Mouse (Mus musculus) megakaryocyte, adult 5-6 weeks (primary cell): ENCODE measurements around the gene Smad3. TPM values are rescaled to one million over a fixed set of nuclear protein-coding genes. Genes with fewer than 3 reads are reported as not detected.

Source experiments
- ATAC-seq: 2 replicates; pipeline ENCODE4 v1.8.0; 2016; ENCODE audit warnings: mild to moderate bottlenecking, inconsistent platforms; ENCODE audit not compliant: poor library complexity, severe bottlenecking
- total RNA-seq, 2 experiments: library from RNA; stranded (forward) in 1 of 2; stranded (reverse) in 1 of 2; fragments of 153-499, 151-499 nt in 1 of 2; fragments of 221-1000, 200-1000 nt in 1 of 2; gene quantifications; 2 replicates each; pipeline versions ENCODE4 v1.2.3 to v1.2.4; 2015 to 2017

Gene Smad3
- total RNA-seq (2015) (9.1 and 15.0 TPM in 2 replicates), total RNA-seq (2017) (9.7 and 12.7 TPM in 2 replicates)

DNA sequence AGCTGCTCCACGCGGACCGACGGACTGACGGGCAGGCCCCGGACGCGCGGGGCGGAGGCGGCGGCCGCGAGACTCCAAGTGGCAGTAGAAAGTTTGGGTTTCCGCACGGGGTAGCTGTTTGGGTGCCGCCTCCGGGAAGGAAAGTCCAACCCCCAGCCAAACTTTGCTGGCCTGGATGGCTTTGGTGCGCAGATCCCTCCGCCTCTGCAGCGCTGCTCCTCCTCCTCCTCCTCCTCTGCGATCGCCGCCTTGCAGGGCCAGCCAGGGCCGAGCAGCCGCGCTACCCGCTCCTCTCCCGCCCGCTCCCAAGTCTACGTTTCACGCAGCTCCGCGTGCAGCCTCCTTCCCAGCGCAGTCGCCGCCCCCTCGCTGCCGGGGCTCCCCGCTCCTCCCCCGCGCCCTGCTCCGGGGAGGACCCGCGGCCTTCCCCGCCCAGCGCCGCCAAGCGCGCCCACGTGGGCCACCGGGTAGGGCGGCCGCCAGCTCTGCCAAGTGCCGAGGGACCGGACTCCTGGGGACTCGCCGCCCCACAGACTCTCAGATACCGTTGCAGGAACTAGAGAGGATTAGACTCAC, at the start of gene Smad3:
Gene Smad3 (minus strand): TSS at position 130 of the 576 bp plus-strand sequence.
- ATAC-seq = peak; percentile 79

DNA sequence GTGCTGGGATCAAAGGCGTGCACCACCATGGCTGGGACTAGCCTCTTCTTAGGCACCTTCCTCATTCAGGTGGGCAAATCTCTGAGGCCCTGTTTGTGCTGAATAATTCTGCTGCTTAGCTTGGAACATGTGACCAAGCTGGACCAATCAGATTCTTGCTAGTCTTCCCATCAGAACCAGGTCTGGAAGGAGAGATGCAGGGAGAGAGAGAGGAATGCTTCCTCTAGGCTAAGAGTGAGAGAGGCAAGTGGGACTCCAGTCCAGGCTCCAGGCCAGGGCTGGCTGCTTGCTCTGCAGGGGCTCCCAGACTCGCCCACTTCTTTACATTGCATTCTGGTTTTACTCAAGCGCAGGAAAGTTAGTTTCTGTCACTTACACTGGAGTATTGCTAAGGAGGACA, 47.1 kb upstream of the Smad3 start:
- no peak; the same call in 1 of the 2 replicates for ATAC-seq

DNA sequence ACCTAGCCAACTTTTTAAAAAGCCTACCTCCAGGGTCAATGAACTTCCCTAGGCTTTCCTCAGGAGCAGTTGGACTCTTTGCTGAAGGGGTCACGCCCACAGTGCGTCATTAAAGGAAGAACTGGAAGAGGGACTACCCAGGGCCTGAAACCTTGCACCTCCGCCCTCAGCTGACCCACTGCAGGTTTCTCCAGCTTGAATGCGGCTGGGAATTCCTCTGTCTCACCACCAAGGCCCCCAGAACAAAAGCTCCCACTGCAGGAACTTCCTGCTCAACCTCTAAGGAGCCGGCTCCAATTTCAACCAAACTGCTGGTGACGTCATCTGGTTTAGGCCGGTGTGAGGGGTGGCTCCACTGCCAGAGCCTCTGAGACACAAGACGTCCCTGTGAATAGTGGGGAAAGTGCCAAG, 45.4 kb upstream of the Smad3 start:
- ATAC-seq = no peak

DNA sequence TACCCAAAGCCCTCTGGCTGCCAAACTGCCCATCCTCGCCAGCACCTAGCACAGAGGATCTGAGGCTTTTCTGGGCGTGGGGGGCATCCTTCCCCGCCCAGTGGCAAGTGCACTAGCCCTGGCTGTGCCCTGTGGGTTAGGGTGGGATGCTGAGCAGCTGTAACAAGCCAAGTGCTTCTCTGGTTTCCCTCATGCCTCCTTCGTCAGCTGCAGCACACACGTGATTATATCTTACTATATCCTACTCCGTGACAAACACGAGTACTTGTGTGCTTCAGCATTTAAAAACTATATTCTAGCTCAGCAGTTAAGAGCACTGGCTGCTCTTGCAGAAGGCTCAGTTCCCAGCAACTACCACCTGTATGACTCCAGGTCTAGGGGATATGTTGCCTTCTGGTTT, 44.7 kb upstream of the Smad3 start:
- no peak for ATAC-seq

DNA sequence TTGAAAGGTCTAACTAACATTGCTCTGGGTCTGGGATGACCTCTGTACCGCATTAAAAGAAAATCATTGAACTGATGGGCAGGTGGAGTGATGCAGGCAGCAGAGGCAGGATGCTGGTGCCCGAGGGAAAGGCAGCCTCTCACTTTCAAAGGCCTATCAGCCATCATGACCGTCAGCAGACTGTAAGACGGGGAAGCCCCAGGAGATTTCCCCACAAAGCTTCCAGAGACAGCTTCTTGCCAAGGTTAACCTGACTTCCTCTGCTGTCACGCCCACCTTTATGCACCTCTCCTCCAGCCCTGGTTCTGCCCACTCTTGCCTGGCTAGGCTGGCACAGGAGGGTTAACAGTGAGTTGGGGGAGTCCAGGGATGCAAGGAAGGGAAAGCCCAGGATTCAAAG, 44.3 kb upstream of the Smad3 start:
- ATAC-seq = no peak

DNA sequence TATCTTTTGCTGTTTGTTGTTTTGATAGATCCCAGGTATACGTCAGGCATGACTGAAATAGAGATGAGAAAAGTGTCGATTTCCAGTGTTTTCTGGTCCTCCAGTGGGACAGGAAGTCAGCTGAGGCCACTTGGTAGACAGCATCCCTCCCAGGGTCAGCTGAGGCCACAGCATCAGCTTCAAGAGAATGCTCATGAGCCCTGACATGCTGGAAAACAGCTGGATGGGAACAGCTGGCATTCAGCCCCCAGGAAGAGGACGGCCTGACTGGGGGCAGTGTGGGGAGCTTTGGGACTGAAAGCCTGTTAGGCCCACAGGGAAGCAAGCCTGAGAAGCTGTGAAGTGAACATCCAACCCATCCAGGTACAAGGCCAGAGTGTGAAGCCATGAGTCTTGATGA, 38.6 kb upstream of the Smad3 start:
- no peak for ATAC-seq

DNA sequence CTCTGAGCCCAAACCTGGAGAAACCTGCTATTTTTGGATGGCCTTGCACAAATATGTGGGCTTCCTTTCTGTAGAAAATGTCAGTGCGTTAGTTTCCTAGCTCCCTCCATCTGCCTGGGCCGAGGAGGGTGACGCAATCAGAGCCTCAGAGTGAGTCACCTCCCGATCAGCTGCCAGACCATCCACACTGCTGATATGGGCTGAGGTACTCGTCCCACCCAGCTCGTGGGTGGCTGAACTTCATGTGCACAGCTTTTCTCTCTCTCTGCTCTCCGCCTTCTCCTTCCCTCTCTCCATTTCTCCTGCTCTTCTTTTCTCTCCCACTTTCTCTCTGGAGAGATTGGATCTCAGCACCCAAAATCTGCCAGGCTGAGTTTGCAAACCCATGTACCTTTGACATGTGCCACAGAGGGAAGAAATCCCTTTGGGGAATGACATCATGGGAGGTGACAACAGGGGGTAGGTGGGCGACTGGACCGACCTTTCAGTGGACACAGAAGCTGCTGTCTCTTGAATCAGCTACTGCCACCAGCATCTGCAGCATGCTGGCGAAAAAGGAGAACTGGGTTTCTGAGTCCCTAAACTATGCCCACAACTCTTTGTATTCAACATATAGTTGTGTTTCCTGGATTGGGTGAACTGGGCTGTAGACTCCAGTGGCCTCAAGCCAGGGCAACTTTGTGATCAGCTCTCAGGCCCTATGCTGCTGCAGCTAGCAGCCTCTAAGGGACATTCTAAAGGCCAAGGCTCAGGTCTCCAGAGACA, 36.1 kb upstream of the Smad3 start:
- peak; percentile 97 for ATAC-seq

DNA sequence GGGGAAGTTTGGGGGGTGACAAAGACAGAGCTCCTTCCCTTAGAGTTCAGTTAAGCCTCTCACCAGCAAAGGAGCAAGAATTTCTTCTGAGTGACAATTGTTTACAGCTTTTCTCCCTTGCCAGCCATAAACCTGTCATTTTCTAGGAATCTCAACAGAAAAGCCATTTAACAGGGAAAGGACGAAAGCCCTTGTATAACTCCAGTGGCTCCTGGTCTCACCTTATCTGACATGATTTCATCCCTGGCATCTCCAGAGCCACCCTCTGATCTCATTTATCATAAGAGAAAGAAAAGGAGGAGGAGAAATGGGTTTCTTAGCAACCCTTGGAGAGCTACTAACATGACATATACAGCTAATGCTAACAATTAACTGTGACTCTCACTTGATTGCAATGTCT, 33.9 kb upstream of the Smad3 start:
- ATAC-seq = no peak

DNA sequence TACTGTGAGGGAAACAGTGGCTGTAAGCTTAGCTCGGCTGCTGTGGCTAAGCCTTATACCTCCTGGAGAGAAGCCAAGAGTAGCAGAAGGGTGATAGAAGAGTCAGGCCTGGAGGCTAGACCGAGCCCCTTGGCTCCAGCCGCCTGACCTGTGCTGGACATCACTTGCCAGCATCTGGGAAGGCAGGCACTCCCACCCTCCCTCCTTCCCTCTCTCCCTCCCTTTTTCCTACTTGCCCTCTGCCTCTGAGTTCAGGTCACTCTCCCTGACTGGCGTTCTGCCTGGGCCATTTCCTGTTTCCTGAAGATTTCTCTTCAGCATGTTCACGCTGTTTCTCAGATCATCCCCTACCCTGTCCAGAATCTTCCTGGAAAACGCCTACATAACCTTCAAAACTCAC, 33.5 kb upstream of the Smad3 start:
- no peak for ATAC-seq

DNA sequence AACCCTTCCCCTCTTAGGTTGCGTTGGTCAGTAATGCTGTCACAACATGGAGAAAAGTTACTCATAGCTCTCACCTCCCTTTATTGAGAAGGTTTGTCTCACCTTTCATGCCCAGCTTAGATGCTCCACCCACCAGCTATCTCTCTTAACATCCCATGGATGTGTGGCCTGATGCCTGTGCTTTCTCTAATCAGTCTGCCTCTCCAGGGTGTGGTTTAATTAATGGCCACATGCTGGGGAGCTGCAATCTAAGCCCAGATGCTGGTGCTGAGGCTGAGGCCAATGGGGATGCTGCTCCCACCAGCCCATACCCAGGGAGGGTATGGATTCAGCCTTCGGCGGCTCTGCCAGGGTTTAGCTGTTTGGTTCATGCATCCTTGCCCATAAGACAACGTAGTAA, 32.4 kb upstream of the Smad3 start:
- ATAC-seq = no peak

DNA sequence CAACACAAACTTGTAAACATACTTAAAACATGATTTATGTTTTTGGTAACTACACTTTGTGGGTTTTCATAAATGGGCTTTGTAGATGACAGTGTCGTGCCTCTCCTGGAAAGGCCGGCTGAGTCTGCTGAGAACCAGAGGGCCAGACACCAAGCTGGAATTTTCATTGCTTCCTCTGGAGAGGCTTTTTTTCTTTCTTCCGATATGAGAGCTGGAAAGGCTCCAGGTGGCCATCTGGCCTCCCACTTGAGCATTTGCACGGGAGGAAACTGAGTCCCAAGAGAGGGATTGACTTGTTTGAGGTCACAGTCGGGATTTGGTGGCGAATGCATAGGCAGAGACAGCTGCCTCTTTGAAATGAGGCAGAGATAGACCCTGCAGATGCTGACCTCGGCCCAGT, 31.6 kb upstream of the Smad3 start:
- ATAC-seq = no peak

DNA sequence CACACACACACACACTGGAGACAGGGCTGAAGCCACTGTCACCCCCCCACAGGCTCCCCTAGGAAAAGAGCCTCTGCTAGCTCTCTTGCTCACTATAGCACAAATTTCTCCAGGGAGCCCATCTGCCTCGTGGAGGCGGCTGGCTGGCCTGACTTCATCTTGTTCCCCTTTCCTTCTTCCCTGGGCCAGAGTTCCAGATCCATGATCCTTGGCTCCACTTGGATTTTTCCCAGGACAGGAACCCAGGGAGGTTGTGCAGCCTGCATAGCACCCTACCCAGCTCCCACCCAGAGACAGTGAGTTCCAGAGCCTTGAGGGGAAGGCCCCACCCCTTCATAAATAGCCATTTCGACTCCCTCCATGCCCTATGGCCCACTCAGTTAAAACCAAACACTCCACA, 29.8 kb upstream of the Smad3 start:
- ATAC-seq = no peak

DNA sequence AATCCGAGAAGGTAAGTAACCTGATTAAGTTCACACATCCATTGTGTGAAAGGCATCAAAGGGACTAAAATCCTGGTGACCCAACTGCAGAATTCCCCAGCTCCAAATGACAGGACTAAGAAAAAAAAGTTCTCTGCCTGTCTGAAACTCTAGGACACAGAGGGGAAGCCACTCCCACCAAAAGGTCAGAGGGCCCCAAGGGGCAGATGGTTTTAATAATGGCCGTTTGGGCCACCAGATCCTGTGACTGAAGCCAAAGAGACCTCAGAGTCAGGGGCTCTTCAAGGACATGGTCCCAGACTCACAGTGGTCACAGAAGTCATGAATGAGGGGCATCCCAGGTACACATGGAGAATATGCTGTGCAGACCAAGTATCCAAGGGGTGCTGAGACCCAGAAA, 29.3 kb upstream of the Smad3 start:
- ATAC-seq = no peak

DNA sequence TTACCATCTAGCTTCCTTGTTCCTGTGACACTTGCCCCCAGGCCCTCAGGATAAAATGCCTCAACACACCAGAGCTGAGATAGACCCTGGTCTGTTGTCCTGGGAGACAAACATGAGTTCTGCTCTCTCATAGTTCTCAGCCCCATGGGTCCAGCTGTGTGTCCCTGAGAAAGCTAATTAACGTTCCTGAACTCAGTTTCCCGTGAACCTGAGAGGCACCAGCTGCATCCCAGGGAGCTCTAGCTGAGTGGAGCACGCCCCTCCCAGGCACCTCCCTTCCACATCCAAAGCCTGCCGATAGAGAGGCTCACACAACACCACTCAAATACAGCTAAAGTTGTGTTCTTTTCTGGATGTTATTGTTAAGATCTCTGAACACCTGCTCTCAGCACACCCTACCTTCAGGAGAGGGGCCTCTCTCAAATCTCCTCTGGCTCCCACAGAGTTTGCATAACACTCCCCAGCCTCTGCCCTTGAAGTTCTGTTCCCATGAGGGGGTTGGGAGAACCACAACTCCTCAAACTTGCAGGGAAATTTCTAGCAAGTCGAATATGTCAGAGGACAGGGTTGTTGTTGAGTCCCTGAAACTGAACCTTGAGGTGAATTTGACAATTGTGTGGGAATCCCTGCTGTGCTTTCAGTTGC, 28.4 kb upstream of the Smad3 start:
- ATAC-seq = no peak

DNA sequence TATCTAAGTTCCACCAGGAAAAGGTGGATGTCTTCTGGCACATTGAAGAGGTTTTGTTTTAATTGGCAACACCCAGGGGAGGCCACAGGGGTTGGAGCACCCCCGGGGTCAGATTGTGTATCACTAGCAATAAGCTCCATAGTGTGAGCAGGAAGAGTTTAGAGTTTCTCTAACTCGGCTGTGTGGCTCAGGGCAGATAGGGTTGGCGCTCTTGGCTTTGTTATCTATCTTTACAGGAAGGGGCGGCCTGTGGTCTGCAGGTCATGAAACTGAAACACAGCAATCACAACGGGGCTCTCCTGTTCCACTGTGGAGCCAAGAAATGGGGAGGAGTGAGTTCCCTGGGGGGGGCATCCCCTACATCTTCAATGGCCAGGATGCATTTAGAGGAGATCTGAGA, 27.7 kb upstream of the Smad3 start:
- peak; percentile 23 for ATAC-seq

DNA sequence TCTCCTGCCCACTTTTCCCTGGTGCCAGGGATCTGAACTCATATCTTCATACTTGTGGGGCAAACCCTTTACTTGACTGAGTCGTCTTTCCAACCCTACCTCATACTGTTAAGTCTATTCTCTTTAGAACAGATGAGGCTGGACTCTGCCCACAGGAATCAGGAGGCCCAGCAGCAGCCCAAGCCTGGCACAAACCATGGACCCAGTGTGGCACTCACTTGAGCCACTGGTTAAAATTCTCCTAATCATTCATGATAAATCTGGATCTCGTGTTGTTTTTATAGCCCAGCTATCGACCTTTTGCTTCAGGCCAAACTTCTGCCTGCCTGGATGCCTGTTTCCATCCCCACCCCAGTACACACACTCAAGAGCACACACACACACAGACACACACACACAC, 26.8 kb upstream of the Smad3 start:
- ATAC-seq = no peak

DNA sequence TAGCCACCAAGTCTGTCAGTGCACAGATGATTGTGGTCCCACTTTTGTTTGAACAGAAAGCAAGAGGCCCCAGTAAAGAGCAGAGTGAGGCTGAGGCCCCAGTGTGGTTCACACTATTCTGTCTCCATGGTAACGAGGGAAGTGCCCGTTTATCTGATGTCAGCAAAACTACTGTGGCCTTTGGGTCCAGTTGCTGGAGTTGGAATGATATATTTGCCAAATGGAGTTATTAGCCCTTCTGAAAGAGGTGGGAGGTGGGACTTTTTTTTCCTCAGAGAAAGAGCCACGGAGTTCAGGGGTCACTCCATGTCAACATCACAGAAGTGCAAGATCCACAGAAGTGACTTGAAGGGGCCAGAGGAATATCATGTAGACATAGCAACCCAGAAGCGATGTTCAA, 24.9 kb upstream of the Smad3 start:
- ATAC-seq = no peak

DNA sequence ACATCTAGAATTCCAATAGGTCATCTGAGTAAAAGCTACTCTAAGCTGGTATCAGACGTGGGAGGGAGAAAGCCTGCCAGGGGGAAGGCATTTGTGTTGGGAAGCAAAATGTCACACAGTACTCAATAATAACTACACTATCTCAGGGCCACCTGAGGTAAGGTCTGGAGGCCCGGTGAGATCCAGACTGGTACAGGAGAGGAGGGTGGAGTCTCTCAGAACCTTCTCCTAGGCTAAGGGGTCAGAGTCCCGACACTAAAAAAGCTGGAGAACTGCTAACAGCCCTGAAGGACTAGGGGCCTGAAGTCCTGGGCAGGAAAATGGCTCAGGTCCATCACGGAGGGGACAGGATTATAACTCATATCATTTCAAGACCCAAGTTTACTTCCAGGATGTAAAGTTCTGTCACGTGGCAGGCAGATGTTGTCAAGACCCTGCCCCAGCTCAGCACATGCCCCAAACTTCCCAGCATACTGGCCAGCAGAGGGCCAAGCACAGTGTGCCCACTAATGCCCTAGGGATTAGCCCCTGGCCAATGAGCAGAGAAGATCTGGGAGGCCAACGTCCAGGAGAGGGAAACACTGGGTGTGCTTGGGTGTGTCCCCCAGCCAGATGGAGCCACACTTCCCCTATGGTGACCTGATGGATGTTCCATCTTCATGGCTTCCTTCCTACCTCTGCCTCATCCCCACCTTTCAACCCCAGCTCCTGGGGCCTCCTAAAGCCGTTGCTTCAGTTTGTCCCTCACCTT, 24.1 kb upstream of the Smad3 start:
- ATAC-seq = no peak

DNA sequence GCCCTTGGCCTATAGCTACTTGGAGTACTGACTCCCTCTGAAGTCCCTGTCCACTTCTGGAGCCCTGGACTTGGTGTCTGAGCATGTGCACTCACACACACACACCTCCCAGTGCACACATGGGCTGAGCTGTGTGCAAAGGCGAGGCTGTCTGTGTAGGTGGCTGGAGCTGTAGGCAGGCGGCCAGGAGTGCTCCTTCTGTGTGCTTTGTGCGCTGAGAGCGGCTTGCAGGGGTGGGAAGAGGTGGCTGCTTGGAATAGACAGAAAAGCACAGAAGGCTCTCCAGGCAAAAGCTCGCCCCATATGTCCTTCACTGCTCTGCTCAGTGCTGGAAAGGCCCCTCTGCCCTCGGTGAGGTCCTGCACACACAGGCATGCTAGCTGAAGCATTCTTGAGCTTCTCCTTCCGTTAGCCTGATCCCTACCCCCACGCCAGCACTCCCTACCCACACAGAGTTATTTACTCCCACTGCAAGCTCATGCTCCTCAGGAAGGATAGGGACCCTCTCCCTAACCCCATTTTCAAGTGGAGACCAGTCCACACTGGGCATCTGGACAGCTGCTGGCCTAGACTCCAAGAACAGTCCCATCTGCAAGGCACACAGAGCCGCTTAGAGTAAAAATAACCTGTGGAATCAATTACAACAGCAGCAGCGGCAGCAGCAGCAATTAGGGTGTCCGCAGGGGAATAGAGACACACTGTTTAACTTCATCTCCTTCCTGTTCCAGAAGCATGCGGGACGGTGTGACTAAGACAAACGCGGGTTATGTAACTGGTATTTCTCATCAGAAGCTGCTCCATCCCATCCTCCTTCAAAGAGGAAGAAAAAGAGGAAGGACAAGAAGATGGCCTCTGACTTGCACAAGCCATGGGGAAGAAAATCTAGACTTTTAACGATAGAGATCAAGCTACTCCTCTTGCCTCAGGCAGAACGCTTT, 22.4 kb upstream of the Smad3 start:
- ATAC-seq = peak; percentile 90

DNA sequence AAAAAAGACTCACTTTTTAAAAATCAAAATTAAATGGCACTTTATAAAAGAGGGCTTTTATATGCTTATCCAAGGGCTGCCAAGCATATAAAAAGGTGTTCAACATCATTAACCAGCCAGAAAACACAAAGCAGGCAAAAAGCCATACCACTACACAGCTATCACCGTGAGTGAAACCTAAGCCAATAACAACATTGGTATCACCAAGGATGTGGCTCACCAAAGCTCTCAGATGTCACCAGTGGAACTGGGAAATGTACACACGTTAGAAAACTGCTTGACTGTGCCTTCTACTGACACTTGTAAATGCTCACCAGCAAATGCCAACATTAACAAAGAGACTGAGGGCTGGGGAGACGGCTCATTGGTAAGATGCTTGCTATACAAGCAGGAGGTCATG, 18.9 kb upstream of the Smad3 start:
- ATAC-seq = no peak
